Mouse (Mus musculus) right cerebral cortex, postnatal 10 days (tissue): ENCODE data around the gene Hoxa4.
A peak's percentile ranks its signal among the peaks of the same experiment; 100 is the strongest.

Experiments
- DNase-seq, 2 experiments: peaks; one replicate each; pipeline ENCODE4 v3.0.0; 2021; ENCODE audit warnings: low spot score in 2 of 2

The Hoxa4 gene

DNA sequence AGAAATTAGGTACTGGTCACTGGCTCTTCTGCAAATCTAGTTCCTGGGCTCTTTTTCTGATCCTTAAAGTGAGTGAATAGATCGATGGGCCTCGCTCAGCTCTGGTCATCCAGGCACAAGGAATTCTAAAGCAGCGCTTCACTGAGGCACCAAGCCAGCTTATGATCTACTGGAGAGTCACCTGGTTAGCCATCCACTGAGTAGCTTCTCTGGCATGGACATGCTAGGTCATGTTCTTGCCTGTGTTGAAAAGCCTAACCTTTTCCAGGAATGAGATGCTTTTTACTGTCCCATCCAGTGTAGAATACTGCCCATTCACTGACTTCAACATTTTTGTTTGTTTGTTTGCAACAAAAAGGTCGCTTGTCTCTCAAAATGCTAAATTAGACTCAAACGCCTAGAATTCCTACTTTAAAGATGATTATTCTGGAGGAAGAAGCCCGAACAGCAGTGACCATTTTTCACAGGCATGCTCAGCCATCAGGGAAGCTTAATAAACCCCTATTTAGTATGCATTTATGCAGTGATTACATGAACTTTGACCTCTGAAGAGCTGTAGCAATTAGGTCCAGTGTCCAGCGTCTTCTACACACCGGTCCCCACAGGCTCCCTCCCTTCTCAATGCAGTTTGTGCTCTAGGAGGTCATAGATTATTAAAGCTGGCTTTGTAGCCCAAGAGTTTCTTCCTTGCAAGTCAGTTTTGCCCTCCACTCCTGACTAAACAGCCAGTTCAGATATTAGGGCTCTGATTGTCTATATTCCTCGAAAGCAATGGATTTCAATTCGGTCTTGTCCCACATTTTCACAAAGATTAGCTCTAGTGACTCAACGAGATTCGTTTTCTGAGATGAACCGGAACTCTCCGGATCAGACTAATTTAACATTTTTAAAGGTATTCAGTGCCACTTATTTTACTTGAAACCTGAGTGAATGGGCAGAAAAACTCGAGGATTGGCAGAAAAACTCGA lies 39.0 kb downstream of the Hoxa4 start:
- no peak for DNase-seq

DNA sequence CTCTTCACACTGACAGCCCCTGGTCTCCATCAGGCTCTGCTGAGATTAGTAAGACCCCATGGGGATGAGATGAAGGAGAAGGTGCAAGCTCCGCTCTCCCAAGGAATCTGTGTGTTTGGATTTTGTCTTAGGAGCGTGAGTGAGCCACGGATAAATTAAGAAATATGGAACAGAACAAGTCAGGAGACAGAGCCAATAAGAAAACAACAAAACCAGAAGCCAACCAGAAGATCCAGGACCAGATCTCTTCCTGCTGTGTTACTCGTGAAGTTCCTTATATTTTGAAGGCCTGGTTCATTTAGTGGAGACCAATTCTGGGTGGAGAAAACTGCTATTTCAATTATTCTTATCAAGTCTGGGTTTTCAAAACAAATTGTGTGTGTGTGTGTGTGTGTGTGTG lies 40.0 kb downstream of the Hoxa4 start:
- peak in 1 of 2 experiments; percentile 12 for DNase-seq

DNA sequence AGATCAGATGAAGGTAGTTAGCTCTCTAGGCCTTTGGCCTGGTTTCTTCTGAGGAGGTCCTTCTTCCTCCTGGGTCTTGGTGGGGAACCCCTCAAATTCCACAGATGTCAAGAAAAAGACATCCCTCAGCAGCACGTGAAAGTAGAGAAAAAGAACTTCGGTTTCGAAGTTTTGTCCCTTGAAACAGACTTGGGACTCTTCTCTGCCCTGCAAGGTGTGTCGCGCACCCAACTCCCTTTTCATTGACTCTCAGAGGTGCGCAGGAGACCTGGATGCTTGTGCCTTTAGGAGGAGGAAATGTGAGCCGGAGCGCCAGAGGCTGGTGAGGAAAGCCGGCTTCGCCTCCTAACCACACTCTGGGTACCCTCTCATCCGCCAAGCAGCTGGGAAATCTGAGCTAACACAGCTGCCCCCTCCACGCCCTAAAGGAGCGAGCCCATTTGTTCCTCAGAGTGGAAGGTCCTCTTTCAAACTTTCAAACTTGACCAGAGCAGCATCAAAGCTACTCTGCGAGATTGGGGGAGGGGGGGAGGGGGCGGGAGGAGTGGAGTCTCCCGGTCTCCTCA lies 41.1 kb downstream of the Hoxa4 start:
- peak in 1 of 2 experiments; percentile 15 for DNase-seq
